Mouse (Mus musculus): Measurements from ENCODE around the gene Cog3. TPM values are rescaled to one million over a fixed set of nuclear protein-coding genes. Genes with fewer than 3 reads are reported as not detected.
A peak's percentile ranks its signal among the peaks of the same experiment; 100 is the strongest.

Gene Cog3
- polyA plus RNA-seq, 1 experiment from 2014 or later: 15.8 TPM

- H3K4me3 ChIP-seq (ENCODE audit: low read length): no peak overlapping the region
- no peak overlapping the region for H3K9ac ChIP-seq (ENCODE audit: low read depth, low read length)
- no peak overlapping the region for H3K4me2 ChIP-seq (ENCODE audit: low read length)
- H3K36me3 ChIP-seq (ENCODE audit: control insufficient read depth, insufficient read depth, low read length): no peaks in the 10 kb centered on the region
- no peak overlapping the region for H3K27ac ChIP-seq (ENCODE audit: low read depth, low read length)
- no peak for ATAC-seq
- 32% methylated on average over 6 of the region's 6 CpGs for WGBS
- no peaks in the 10 kb centered on the region for H3K4me1 ChIP-seq (ENCODE audit: control insufficient read depth, insufficient read depth, low read depth, low read length)
- H3K9me3 ChIP-seq (ENCODE audit: control insufficient read depth, low read length): no peaks in the 10 kb centered on the region
- H3K27me3 ChIP-seq (replicated peaks; ENCODE audit: control insufficient read depth, insufficient read depth, low read length): no peaks in the 10 kb centered on the region
Measured at GRCm38 (mm10) chr14:75676316-75676715, 78.0 kb downstream of the Cog3 start.

DNA sequence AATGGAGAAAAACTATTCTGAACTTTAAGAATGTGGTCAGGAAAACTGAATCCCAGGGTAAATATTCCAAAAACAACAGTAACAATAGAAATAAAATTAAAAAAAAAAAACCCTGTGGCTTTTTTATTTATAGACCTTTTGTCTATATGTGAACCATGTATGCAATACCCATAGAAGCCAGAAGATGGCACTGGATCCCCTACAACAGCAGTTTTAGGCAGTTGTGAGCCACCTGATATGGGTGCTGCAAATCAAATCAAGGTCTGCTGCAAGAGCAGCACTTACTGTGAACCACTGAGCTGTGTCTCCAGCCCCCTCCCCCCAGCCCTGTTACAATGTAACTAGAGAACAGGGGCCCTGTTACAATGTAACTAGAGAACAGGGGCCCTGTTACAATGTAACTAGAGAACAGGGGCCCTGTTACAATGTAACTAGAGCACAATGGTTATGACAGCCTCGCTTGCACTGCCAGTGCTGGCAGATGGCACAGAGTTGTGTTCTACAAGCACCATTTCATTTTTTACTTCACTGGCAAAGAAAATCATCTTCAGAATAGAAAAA is 85.2 kb downstream of the Cog3 start:
- H3K36me3 ChIP-seq (ENCODE audit: control insufficient read depth, insufficient read depth, low read length): no peaks in the 10 kb centered on the region
- no peak overlapping the region for H3K4me2 ChIP-seq (ENCODE audit: low read length)
- no peak overlapping the region for H3K27ac ChIP-seq (ENCODE audit: low read depth, low read length)
- no peaks in the 10 kb centered on the region for H3K9me3 ChIP-seq (ENCODE audit: control insufficient read depth, low read length)
- no peaks in the 10 kb centered on the region for H3K27me3 ChIP-seq (replicated peaks; ENCODE audit: control insufficient read depth, insufficient read depth, low read length)
- no peak overlapping the region for H3K9ac ChIP-seq (ENCODE audit: low read depth, low read length)
- H3K4me3 ChIP-seq (ENCODE audit: low read length): no peak overlapping the region
- WGBS: 50% methylated on average over 1 of the region's 1 CpGs
- no peaks in the 10 kb centered on the region for H3K4me1 ChIP-seq (ENCODE audit: control insufficient read depth, insufficient read depth, low read depth, low read length)
- no peak for ATAC-seq

- no peak overlapping the region for H3K4me3 ChIP-seq (ENCODE audit: low read length)
- 69% methylated on average over 2 of the region's 2 CpGs for WGBS
- no peaks in the 10 kb centered on the region for H3K9me3 ChIP-seq (ENCODE audit: control insufficient read depth, low read length)
- H3K9ac ChIP-seq (ENCODE audit: low read depth, low read length): no peak overlapping the region
- H3K4me1 ChIP-seq (ENCODE audit: control insufficient read depth, insufficient read depth, low read depth, low read length): peaks cover 3% of the 10 kb centered on the region; the same call in 1 of the 2 replicates
- H3K4me2 ChIP-seq (ENCODE audit: low read length): no peak overlapping the region
- no peaks in the 10 kb centered on the region for H3K27me3 ChIP-seq (replicated peaks; ENCODE audit: control insufficient read depth, insufficient read depth, low read length)
- no peak for ATAC-seq
- no peaks in the 10 kb centered on the region for H3K36me3 ChIP-seq (ENCODE audit: control insufficient read depth, insufficient read depth, low read length)
- no peak overlapping the region for H3K27ac ChIP-seq (ENCODE audit: low read depth, low read length)
Measured at GRCm38 (mm10) chr14:75665430-75666180, 88.7 kb downstream of the Cog3 start.

GRCm38 (mm10) chr14:75661548-75661947 is 92.8 kb downstream of the Cog3 start:
- H3K9me3 ChIP-seq (ENCODE audit: control insufficient read depth, low read length): no peaks in the 10 kb centered on the region
- H3K27ac ChIP-seq (ENCODE audit: low read depth, low read length): no peak overlapping the region
- peaks cover 3% of the 10 kb centered on the region; the same call in 1 of the 2 replicates for H3K4me1 ChIP-seq (ENCODE audit: control insufficient read depth, insufficient read depth, low read depth, low read length)
- H3K4me3 ChIP-seq (ENCODE audit: low read length): no peak overlapping the region
- no peaks in the 10 kb centered on the region for H3K27me3 ChIP-seq (replicated peaks; ENCODE audit: control insufficient read depth, insufficient read depth, low read length)
- H3K9ac ChIP-seq (ENCODE audit: low read depth, low read length): no peak overlapping the region
- H3K4me2 ChIP-seq (ENCODE audit: low read length): no peak overlapping the region
- WGBS: 35% methylated on average over 8 of the region's 8 CpGs
- ATAC-seq: peak; percentile 65
- no peaks in the 10 kb centered on the region for H3K36me3 ChIP-seq (ENCODE audit: control insufficient read depth, insufficient read depth, low read length)

DNA sequence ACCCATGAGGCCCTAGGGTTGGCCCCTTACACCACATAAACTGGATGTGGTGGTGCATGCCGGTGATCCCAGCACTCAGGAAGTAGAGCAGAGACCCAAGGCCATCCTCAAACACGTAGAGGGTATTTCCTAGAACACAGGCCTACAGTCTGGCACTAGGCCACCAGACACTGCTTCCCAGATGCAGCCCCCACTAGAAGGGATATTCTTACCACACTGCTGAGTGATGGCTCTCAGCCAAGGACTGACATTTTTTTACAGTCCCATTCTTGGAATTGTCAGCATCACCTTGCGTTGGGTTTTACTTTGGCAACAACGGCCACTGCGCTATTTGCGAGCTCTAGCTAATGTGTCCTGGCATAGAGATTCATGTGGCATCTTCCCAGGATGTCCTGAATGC is 93.4 kb downstream of the Cog3 start:
- 0 out of 2 replicates have a peak, but pooled peaks have one; percentile 24 for ATAC-seq
- Histone ChIP-seq H3K27me3 (replicated peaks; ENCODE audit: control insufficient read depth, insufficient read depth, low read length) (no peaks in the 10 kb centered on the region), H3K9ac (ENCODE audit: low read depth, low read length) (no peak overlapping the region), H3K4me1 (ENCODE audit: control insufficient read depth, insufficient read depth, low read depth, low read length) (peaks cover 3% of the 10 kb centered on the region; the same call in 1 of the 2 replicates), H3K4me3 (ENCODE audit: low read length) (no peak overlapping the region), H3K9me3 (ENCODE audit: control insufficient read depth, low read length) (no peaks in the 10 kb centered on the region), H3K27ac (ENCODE audit: low read depth, low read length) (no peak overlapping the region), H3K4me2 (ENCODE audit: low read length) (no peak overlapping the region), H3K36me3 (ENCODE audit: control insufficient read depth, insufficient read depth, low read length) (no peaks in the 10 kb centered on the region)
- WGBS: 55% methylated on average over 6 of the region's 6 CpGs

Other genes with a start within 250 kb of the Cog3 start
- not detected in 2 replicates for gene Spert, start 161.4 kb downstream of the Cog3 start, polyA plus RNA-seq (2015; fragmentation: Nextera tagmentation; extraction: Ambion mirVana)
- gene Erich6b, start 112.3 kb downstream of the Cog3 start, polyA plus RNA-seq (2015; fragmentation: Nextera tagmentation; extraction: Ambion mirVana): not detected in 2 replicates
- gene Slc25a30, start 32.5 kb upstream of the Cog3 start, polyA plus RNA-seq (2015; fragmentation: Nextera tagmentation; extraction: Ambion mirVana): 8.2 and 8.6 TPM in 2 replicates
- gene Tpt1, start 90.6 kb upstream of the Cog3 start, polyA plus RNA-seq (2015; fragmentation: Nextera tagmentation; extraction: Ambion mirVana): 585 and 607 TPM in 2 replicates
- 6.2 and 6.7 TPM in 2 replicates for gene Kctd4, start 200.5 kb upstream of the Cog3 start, polyA plus RNA-seq (2015; fragmentation: Nextera tagmentation; extraction: Ambion mirVana)

Measured in hindbrain, embryonic 16.5 days (tissue).